Mouse (Mus musculus): ENCODE data around the gene Serpina1b. TPM values are rescaled to one million over a fixed set of nuclear protein-coding genes. Genes with fewer than 3 reads are reported as not detected.
"Not testable (repeated sequence)": the region's sequence is repeated elsewhere in the genome, so short reads cannot be mapped to it uniquely, and the experiment has no call there.

Serpina1b gene
- polyA plus RNA-seq, 1 experiment from 2014 or later, result 1.5 TPM

GRCm38 (mm10) chr12:103687021-103687420 lies 143.2 kb downstream of the Serpina1b start:
- H3K4me3 ChIP-seq, result no peak overlapping the region
- H3K4me1 ChIP-seq (replicated peaks), result no peaks in the 10 kb centered on the region
- 59% methylated on average over 7 of the region's 7 CpGs for WGBS
- H3K4me2 ChIP-seq, result no peak overlapping the region
- H3K27me3 ChIP-seq, result no peaks in the 10 kb centered on the region
- no peak overlapping the region for H3K9ac ChIP-seq
- no peak for ATAC-seq (ENCODE audit: low FRiP score, low read depth)
- H3K9me3 ChIP-seq, result no peaks in the 10 kb centered on the region
- no peaks in the 10 kb centered on the region for H3K36me3 ChIP-seq
- H3K27ac ChIP-seq (replicated peaks), result no peak overlapping the region

- Histone ChIP-seq H3K27ac (replicated peaks) (no peak overlapping the region), H3K4me2 (no peak overlapping the region), H3K36me3 (no peaks in the 10 kb centered on the region), H3K27me3 (no peaks in the 10 kb centered on the region), H3K9me3 (no peaks in the 10 kb centered on the region), H3K4me3 (no peak overlapping the region), H3K9ac (no peak overlapping the region), H3K4me1 (replicated peaks) (no peaks in the 10 kb centered on the region)
- no peak for ATAC-seq (ENCODE audit: low FRiP score, low read depth)
- 83% methylated on average over 3 of the region's 3 CpGs for WGBS
Measured at GRCm38 (mm10) chr12:103686050-103686449, 144.1 kb downstream of the Serpina1b start.

GRCm38 (mm10) chr12:103685386-103685785 lies 144.8 kb downstream of the Serpina1b start:
- ATAC-seq (ENCODE audit: low FRiP score, low read depth), result no peak
- no peaks in the 10 kb centered on the region for H3K27me3 ChIP-seq
- 82% methylated on average over 3 of the region's 3 CpGs for WGBS
- H3K4me3 ChIP-seq, result no peak overlapping the region
- no peaks in the 10 kb centered on the region for H3K9me3 ChIP-seq
- no peaks in the 10 kb centered on the region for H3K36me3 ChIP-seq
- H3K4me2 ChIP-seq, result no peak overlapping the region
- no peak overlapping the region for H3K27ac ChIP-seq (replicated peaks)
- H3K9ac ChIP-seq, result no peak overlapping the region
- H3K4me1 ChIP-seq (replicated peaks), result no peaks in the 10 kb centered on the region

- no peaks in the 10 kb centered on the region for H3K9me3 ChIP-seq
- no peak overlapping the region for H3K4me3 ChIP-seq
- no peak for ATAC-seq (ENCODE audit: low FRiP score, low read depth)
- WGBS, result 73% methylated on average over 4 of the region's 4 CpGs
- H3K27me3 ChIP-seq, result no peaks in the 10 kb centered on the region
- H3K27ac ChIP-seq (replicated peaks), result no peak overlapping the region
- no peaks in the 10 kb centered on the region for H3K4me1 ChIP-seq (replicated peaks)
- no peaks in the 10 kb centered on the region for H3K36me3 ChIP-seq
- no peak overlapping the region for H3K4me2 ChIP-seq
- H3K9ac ChIP-seq, result no peak overlapping the region
Measured at GRCm38 (mm10) chr12:103683775-103684174, 146.4 kb downstream of the Serpina1b start.

GRCm38 (mm10) chr12:103681739-103682138 lies 148.4 kb downstream of the Serpina1b start:
- H3K36me3 ChIP-seq, result no peaks in the 10 kb centered on the region
- H3K4me3 ChIP-seq, result no peak overlapping the region
- WGBS, result 83% methylated on average over 2 of the region's 2 CpGs
- no peak overlapping the region for H3K4me2 ChIP-seq
- H3K27ac ChIP-seq (replicated peaks), result no peak overlapping the region
- H3K9ac ChIP-seq, result no peak overlapping the region
- no peaks in the 10 kb centered on the region for H3K4me1 ChIP-seq (replicated peaks)
- H3K9me3 ChIP-seq, result no peaks in the 10 kb centered on the region
- H3K27me3 ChIP-seq, result no peaks in the 10 kb centered on the region
- ATAC-seq (ENCODE audit: low FRiP score, low read depth), result no peak

GRCm38 (mm10) chr12:103681169-103681568 lies 149.0 kb downstream of the Serpina1b start:
- 76% methylated on average over 2 of the region's 2 CpGs for WGBS
- Histone ChIP-seq H3K4me3 (no peak overlapping the region), H3K4me1 (replicated peaks) (no peaks in the 10 kb centered on the region), H3K27me3 (no peaks in the 10 kb centered on the region), H3K36me3 (no peaks in the 10 kb centered on the region), H3K9ac (no peak overlapping the region), H3K4me2 (no peak overlapping the region), H3K9me3 (no peaks in the 10 kb centered on the region), H3K27ac (replicated peaks) (no peak overlapping the region)
- no peak for ATAC-seq (ENCODE audit: low FRiP score, low read depth)

- H3K27me3 ChIP-seq; H3K4me1 ChIP-seq (replicated peaks); ATAC-seq (ENCODE audit: low FRiP score, low read depth); H3K4me3 ChIP-seq; H3K27ac ChIP-seq (replicated peaks); H3K9ac ChIP-seq; H3K4me2 ChIP-seq; H3K36me3 ChIP-seq; H3K9me3 ChIP-seq: not testable (repeated sequence)
- WGBS, result 100% methylated on average over 1 of the region's 1 CpGs
Measured at GRCm38 (mm10) chr12:103679853-103680252, 150.3 kb downstream of the Serpina1b start.

Other genes starting within 250 kb of the Serpina1b start
- 0.08 TPM in 1 of 2 replicates, not detected in the other for gene Serpina10, start 198.9 kb downstream of the Serpina1b start, polyA plus RNA-seq (2015; fragmentation: Nextera tagmentation; extraction: Ambion mirVana)
- 0.48 TPM in 1 of 2 replicates, not detected in the other for gene Serpina6, start 173.2 kb downstream of the Serpina1b start, polyA plus RNA-seq (2015; fragmentation: Nextera tagmentation; extraction: Ambion mirVana)
- not detected in 2 replicates for gene Serpina16, start 154.2 kb downstream of the Serpina1b start, polyA plus RNA-seq (2015; fragmentation: Nextera tagmentation; extraction: Ambion mirVana)
- gene Serpina1f, start 134.8 kb downstream of the Serpina1b start, polyA plus RNA-seq (2015; fragmentation: Nextera tagmentation; extraction: Ambion mirVana), result not detected in 2 replicates
- 0.10 TPM in 1 of 2 replicates, not detected in the other for gene Serpina1d, start 56.8 kb downstream of the Serpina1b start, polyA plus RNA-seq (2015; fragmentation: Nextera tagmentation; extraction: Ambion mirVana)
- gene Serpina1a, start 33.2 kb upstream of the Serpina1b start, polyA plus RNA-seq (2015; fragmentation: Nextera tagmentation; extraction: Ambion mirVana), result 0.80 TPM in 1 of 2 replicates, not detected in the other
- 0.19 TPM in 1 of 2 replicates, not detected in the other for gene Serpina1c, start 74.5 kb upstream of the Serpina1b start, polyA plus RNA-seq (2015; fragmentation: Nextera tagmentation; extraction: Ambion mirVana)
- gene Serpina1e, start 128.6 kb upstream of the Serpina1b start, polyA plus RNA-seq (2015; fragmentation: Nextera tagmentation; extraction: Ambion mirVana), result 0.19 TPM in 1 of 2 replicates, not detected in the other
- not detected in 2 replicates for gene Serpina11, start 159.6 kb upstream of the Serpina1b start, polyA plus RNA-seq (2015; fragmentation: Nextera tagmentation; extraction: Ambion mirVana)
- gene Serpina9, start 183.4 kb upstream of the Serpina1b start, polyA plus RNA-seq (2015; fragmentation: Nextera tagmentation; extraction: Ambion mirVana), result 0.18 and 0.32 TPM in 2 replicates
- gene Serpina12, start 214.1 kb upstream of the Serpina1b start, polyA plus RNA-seq (2015; fragmentation: Nextera tagmentation; extraction: Ambion mirVana), result not detected in 2 replicates

All from hindbrain, embryonic 15.5 days (tissue).